Mouse (Mus musculus): ENCODE data around the gene Brix1. TPM values are rescaled to one million over a fixed set of nuclear protein-coding genes. Genes with fewer than 3 reads are reported as not detected.

Gene Brix1
- polyA plus RNA-seq, 1 experiment from 2014 or later, result 63.7 TPM

DNA sequence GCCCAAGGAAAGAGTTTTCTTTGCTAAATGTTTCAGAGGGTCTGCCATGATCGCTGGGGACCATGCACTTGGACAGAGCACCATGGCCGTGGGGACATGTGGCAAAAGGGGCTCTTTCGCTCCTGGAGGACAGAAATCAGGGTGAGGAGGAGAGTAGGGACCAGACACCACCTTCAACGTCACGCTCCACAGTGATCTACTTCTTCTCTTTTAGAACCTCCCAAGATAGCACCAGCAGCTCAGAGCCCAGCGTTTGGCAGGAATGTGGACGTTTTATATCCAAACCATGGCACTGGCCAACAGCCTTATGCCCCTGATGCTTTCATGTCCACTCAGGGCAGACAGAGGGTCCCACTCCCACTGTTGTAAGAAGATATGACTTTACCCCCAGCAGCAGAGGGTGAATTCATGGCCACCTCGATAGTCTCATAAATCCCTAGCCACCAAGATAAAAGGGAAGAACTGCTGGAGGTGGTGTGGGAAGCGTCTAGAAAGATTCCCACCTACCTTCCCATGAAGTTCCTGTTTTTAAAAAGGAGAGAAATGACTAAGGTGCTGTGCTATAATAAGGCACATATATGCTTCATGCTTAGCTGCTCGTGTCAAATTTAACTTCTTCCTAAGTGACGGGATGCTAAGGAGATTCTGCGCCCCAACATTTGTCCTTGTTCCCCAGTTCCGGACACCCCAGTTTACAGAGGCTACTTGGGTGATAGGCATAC, 59.0 kb downstream of the Brix1 start:
- no peak for ATAC-seq (replicated peaks; ENCODE audit: extremely low read depth, insufficient read depth, low FRiP score)
- Histone ChIP-seq H3K27ac (ENCODE audit: low read length) (no peak overlapping the region), H3K4me1 (ENCODE audit: control insufficient read depth, insufficient read depth, low read length) (no peaks in the 10 kb centered on the region), H3K27me3 (ENCODE audit: control insufficient read depth, insufficient read depth, low read length) (no peaks in the 10 kb centered on the region), H3K9me3 (replicated peaks; ENCODE audit: control insufficient read depth, low read length) (no peaks in the 10 kb centered on the region), H3K4me3 (ENCODE audit: low read length) (no peak overlapping the region), H3K9ac (ENCODE audit: low read length) (no peak overlapping the region), H3K36me3 (ENCODE audit: control insufficient read depth, insufficient read depth) (no peaks in the 10 kb centered on the region), H3K4me2 (ENCODE audit: low read depth, low read length) (no peak overlapping the region)
- 87% methylated on average over 13 of the region's 13 CpGs for WGBS

DNA sequence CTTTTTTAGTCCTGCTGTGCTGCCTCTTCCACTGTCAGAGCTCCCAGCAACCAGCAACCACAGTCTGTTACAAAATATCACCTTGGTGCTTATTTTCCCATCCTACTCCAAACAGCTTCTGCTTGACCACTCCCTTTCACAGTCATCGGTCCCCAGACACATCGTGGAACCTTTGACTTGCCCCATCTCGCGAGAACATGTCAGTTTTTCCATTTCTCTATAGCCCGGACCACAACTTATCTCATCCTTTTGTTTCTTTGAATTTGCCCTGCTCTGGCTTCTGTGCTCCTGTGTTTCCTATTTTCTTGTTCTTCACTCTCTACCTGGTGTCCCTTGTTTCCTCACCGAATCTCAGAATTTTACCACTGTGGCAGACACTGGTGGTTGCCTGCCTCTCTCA, 59.6 kb downstream of the Brix1 start:
- no peaks in the 10 kb centered on the region for H3K9me3 ChIP-seq (replicated peaks; ENCODE audit: control insufficient read depth, low read length)
- H3K4me1 ChIP-seq (ENCODE audit: control insufficient read depth, insufficient read depth, low read length), result no peaks in the 10 kb centered on the region
- no peak overlapping the region for H3K27ac ChIP-seq (ENCODE audit: low read length)
- no peak overlapping the region for H3K4me2 ChIP-seq (ENCODE audit: low read depth, low read length)
- no peak overlapping the region for H3K9ac ChIP-seq (ENCODE audit: low read length)
- 81% methylated on average over 6 of the region's 6 CpGs for WGBS
- ATAC-seq (replicated peaks; ENCODE audit: extremely low read depth, insufficient read depth, low FRiP score), result no peak
- H3K27me3 ChIP-seq (ENCODE audit: control insufficient read depth, insufficient read depth, low read length), result no peaks in the 10 kb centered on the region
- H3K36me3 ChIP-seq (ENCODE audit: control insufficient read depth, insufficient read depth), result no peaks in the 10 kb centered on the region
- no peak overlapping the region for H3K4me3 ChIP-seq (ENCODE audit: low read length)

Other genes with a start within 250 kb of the Brix1 start
- gene Gm21973, start 160.6 kb downstream of the Brix1 start, polyA plus RNA-seq (2015; fragmentation: Nextera tagmentation; extraction: Ambion mirVana), result not detected in 2 replicates
- not detected in 2 replicates for gene Agxt2, start 127.4 kb downstream of the Brix1 start, polyA plus RNA-seq (2015; fragmentation: Nextera tagmentation; extraction: Ambion mirVana)
- 6.0 and 6.2 TPM in 2 replicates for gene Dnajc21, start 15.4 kb downstream of the Brix1 start, polyA plus RNA-seq (2015; fragmentation: Nextera tagmentation; extraction: Ambion mirVana)
- gene Rad1, start 71 bp upstream of the Brix1 start, polyA plus RNA-seq (2015; fragmentation: Nextera tagmentation; extraction: Ambion mirVana), result 18.0 and 24.3 TPM in 2 replicates
- gene Ttc23l, start 72.7 kb upstream of the Brix1 start, polyA plus RNA-seq (2015; fragmentation: Nextera tagmentation; extraction: Ambion mirVana), result not detected in 2 replicates
- 12.7 and 16.7 TPM in 2 replicates for gene Rai14, start 228.7 kb upstream of the Brix1 start, polyA plus RNA-seq (2015; fragmentation: Nextera tagmentation; extraction: Ambion mirVana)